Mouse (Mus musculus) kidney, postnatal 0 days (tissue): ENCODE data around the gene Dnajb5. TPM values are rescaled to one million over a fixed set of nuclear protein-coding genes. Genes with fewer than 3 reads are reported as not detected.
"Not testable (repeated sequence)": the region's sequence is repeated elsewhere in the genome, so short reads cannot be mapped to it uniquely, and the experiment has no call there.

Source experiments
- ATAC-seq: fragments of 200-750 bp; cut with Nextera tagmentation; replicated peaks from 2 replicates; pipeline ENCODE4 v1.8.0; 2017; ENCODE audit warnings: low read depth, moderate number of reproducible peaks, moderate TSS enrichment, moderate library complexity; ENCODE audit not compliant: low FRiP score
- DNase-seq: peaks from one replicate; pipeline ENCODE4 v3.0.0-alpha.2; 2016; ENCODE audit warnings: low spot score
- H3K27ac ChIP-seq: fragments of 300-500 bp; sonication (generic); 2 replicates; pipeline ENCODE4 v1.5.1; 2014; ENCODE audit warnings: mild to moderate bottlenecking
- H3K27me3 ChIP-seq: fragments of 300-500 bp; sonication (generic); 2 replicates; pipeline ENCODE4 v1.6.1; 2014; ENCODE audit warnings: low read length, mixed read lengths; ENCODE audit not compliant: insufficient read depth
- H3K36me3 ChIP-seq: fragments of 300-500 bp; sonication (generic); 2 replicates; pipeline ENCODE4 v1.6.1; 2014; ENCODE audit warnings: low read length, mixed read lengths; ENCODE audit not compliant: insufficient read depth
- H3K4me1 ChIP-seq: fragments of 300-500 bp; sonication (generic); replicated peaks from 2 replicates; pipeline ENCODE4 v1.6.1; 2014; ENCODE audit warnings: antibody characterized with exemption, low read length, mixed read lengths; ENCODE audit not compliant: insufficient read depth
- H3K4me2 ChIP-seq: fragments of 300-500 bp; sonication (generic); 2 replicates; pipeline ENCODE4 v1.6.1; 2014; ENCODE audit warnings: mild to moderate bottlenecking, low read length, moderate library complexity, mixed read lengths
- H3K4me3 ChIP-seq: fragments of 300-500 bp; sonication (generic); replicated peaks from 2 replicates; pipeline ENCODE4 v1.5.1; 2014; ENCODE audit warnings: low read depth, low read length
- H3K9ac ChIP-seq: fragments of 300-500 bp; sonication (generic); 2 replicates; pipeline ENCODE4 v1.6.1; 2014; ENCODE audit warnings: low read depth, low read length
- H3K9me3 ChIP-seq: fragments of 300-500 bp; sonication (generic); replicated peaks from 2 replicates; pipeline ENCODE4 v1.6.1; 2016; ENCODE audit warnings: low read length, inconsistent platforms, mixed read lengths
- CTCF ChIP-seq: IDR thresholded peaks from 2 replicates; pipeline ENCODE4 v1.5.1; 2016; ENCODE audit warnings: antibody characterized with exemption, low read depth, mild to moderate bottlenecking, moderate library complexity
- whole genome bisulfite sequencing: fragments of 180-500 bp; shearing (Covaris S2); extraction: QIAGEN DNeasy Blood & Tissue Kit; methylation state at CpG from one replicate; pipeline ENCODE4 v1.1.7; 2014; 5-methylcytosine and 5-hydroxymethylcytosine counted together
- polyA plus RNA-seq: library from polyadenylated mRNA; unstranded; fragments of >200 nt; fragmentation: Nextera tagmentation; extraction: Ambion mirVana; gene quantifications from 2 replicates; pipeline ENCODE4 v1.2.1, GENCODE M21; 2015

Dnajb5 gene
- polyA plus RNA-seq, 1 experiment from 2014 or later, result 4.6 TPM

DNA sequence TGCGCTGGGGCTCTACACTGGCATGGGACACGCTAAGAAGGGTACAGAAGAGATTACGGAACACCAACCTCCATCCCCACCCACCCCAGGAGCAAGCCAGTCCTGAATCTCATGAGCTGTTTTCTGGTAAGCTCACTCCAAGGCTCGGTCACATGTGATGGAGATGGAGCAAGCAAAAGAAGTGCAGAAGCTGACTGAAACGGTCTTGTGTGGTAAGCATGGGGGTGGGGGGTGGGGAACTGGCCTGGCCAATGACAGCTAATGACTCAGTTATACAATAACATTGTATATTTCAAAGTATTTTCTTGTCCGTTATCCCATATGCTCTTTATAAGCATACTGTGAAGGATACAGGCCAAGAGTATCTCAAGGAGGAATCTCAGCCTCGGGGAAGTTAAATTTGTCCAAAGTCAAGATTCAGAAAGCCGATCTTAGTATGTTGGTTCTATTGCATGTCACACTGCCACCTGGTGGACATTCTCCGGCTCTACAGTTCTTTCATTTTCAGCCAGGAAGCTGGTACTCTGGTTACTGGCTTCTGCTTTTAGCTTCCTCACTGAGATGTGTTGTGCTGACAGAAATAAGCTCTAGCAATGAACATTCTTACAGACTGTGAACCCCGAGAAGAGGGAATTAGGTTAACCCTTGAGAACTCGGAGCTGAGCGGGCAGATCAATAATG is 15.6 kb downstream of the Dnajb5 start:
- Histone ChIP-seq H3K9me3 (no peaks in the 10 kb centered on the region), H3K36me3 (no peaks in the 10 kb centered on the region), H3K27me3 (no peaks in the 10 kb centered on the region), H3K27ac (no peak overlapping the region), H3K4me3 (no peak overlapping the region), H3K4me2 (peak overlapping the region; percentile 37), H3K9ac (no peak overlapping the region), H3K4me1 (peaks cover 3% of the 10 kb centered on the region; the same call in 1 of the 2 replicates)
- peak; percentile 87 for DNase-seq
- peak; percentile 93 for TF ChIP-seq CTCF
- ATAC-seq, result no peak
- 16% methylated on average over 12 of the region's 12 CpGs for WGBS

DNA sequence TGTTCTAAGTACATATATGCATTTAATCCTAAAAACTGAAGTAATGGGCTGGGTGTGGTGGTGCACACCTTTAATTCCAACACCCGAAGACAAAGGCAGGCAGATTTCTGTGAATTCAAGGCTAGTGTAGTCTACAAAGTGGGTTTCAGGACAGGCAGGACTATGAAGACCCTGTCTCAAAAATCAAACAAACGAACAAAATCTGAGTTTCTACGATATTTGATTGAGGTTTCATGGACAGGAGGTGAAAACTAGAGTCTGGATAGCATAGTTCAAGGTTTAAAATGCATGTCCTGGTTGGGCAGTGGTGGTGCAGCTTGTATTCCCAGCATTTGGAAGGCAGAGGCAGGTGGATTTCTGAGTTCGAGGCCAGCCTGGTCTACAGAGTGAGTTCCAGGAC is 19.7 kb downstream of the Dnajb5 start, which contains the start of gene 1700022I11Rik:
1700022I11Rik (plus strand) TSS at position 301 of the 400 bp plus-strand sequence.
- Histone ChIP-seq H3K4me1 (peaks cover 3% of the 10 kb centered on the region; the same call in 1 of the 2 replicates), H3K4me2 (no peak within 1 kb of the TSS), H3K36me3 (no peaks in the 10 kb centered on the region), H3K4me3 (no peak within 1 kb of the TSS), H3K9ac (no peak within 1 kb of the TSS), H3K27ac (no peak within 1 kb of the TSS), H3K27me3 (no peaks in the 10 kb centered on the region), H3K9me3 (no peaks in the 10 kb centered on the region)
- ATAC-seq (no peak), DNase-seq (no peak)
- no peak for TF ChIP-seq CTCF
- WGBS, result 88% methylated on average over 4 of the region's 4 CpGs

DNA sequence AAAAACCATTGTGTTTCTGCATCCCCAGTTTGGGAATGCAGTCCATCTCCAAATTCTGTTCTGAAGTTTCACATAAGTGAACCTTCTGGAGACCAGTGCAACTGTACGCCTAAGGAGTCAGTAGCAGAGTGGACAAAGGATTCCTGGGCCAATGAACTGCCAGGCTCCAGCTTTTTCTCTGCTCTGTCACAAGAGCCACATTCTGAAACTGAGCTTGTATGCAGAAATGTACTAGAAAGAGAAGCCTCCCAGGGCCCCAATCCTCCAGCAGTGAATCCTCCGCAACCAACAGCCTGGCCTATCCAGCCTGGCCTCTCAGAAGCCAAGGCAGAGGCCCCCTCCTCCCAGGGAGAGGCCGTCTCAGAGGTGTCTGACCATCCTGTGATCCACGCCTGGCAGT is 23.3 kb downstream of the Dnajb5 start:
- no peak overlapping the region for H3K4me2 ChIP-seq
- H3K9me3 ChIP-seq, result no peaks in the 10 kb centered on the region
- WGBS, result 57% methylated on average over 4 of the region's 4 CpGs
- no peak for TF ChIP-seq CTCF
- no peaks in the 10 kb centered on the region for H3K27me3 ChIP-seq
- DNase-seq (no peak), ATAC-seq (no peak)
- H3K4me1 ChIP-seq, result no peaks in the 10 kb centered on the region
- no peak overlapping the region for H3K27ac ChIP-seq
- no peak overlapping the region for H3K4me3 ChIP-seq
- no peak overlapping the region for H3K9ac ChIP-seq
- H3K36me3 ChIP-seq, result no peaks in the 10 kb centered on the region

DNA sequence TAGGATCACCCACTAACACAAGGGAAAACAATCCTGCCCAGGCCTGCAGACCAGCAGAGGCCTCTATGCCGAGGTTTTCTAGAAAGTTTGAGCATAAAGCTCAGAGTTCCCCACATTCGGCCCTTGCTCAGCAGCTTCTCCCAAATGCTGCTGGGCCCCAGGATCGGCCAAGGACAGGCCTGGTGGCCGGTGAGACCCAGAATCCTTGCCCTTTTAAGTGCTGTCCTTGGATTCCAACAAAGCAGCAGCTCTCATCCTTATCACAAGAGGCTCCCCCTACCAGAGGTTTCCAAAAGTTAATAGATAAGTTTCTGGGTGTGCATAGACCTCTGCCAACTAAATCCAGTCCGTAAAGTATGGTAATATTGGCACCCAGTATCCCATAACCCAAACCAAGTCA is 24.3 kb downstream of the Dnajb5 start:
- no peak for ATAC-seq
- Histone ChIP-seq H3K27ac (no peak overlapping the region), H3K27me3 (no peaks in the 10 kb centered on the region), H3K9ac (no peak overlapping the region), H3K36me3 (0 out of 2 replicates have a peak, but pooled peaks cover 4% of the 10 kb centered on the region), H3K4me3 (no peak overlapping the region), H3K4me1 (no peaks in the 10 kb centered on the region), H3K9me3 (no peaks in the 10 kb centered on the region), H3K4me2 (no peak overlapping the region)
- WGBS, result 81% methylated on average over 5 of the region's 5 CpGs
- no peak for TF ChIP-seq CTCF
- no peak for DNase-seq

DNA sequence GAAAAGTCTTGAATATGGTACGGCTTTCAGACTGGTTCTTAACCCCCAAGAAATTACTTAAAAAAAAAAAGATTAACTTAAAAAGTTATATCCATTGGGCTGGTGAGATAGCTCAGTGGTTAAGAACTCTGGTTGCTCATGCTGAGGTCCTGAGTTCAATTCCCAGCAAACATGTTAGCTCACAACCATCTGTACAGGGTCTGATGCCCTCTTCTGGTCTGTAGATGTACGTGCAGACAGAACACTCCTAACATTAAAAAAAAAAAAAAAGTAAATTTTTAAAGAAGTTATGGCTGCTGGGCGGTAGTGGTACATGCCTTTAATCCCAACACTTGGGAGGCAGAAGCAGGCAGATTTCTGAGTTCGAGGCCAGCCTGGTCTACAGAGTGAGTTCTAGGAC is 28.4 kb downstream of the Dnajb5 start:
- no peak overlapping the region for H3K9ac ChIP-seq
- H3K4me2 ChIP-seq, result no peak overlapping the region
- 93% methylated on average over 4 of the region's 4 CpGs for WGBS
- no peak overlapping the region for H3K4me3 ChIP-seq
- peak; percentile 33; the same call in 1 of the 2 replicates for TF ChIP-seq CTCF
- no peaks in the 10 kb centered on the region for H3K4me1 ChIP-seq
- H3K27ac ChIP-seq, result no peak overlapping the region
- DNase-seq (no peak), ATAC-seq (no peak)
- H3K36me3 ChIP-seq, result peaks cover 21% of the 10 kb centered on the region; the same call in 1 of the 2 replicates
- H3K9me3 ChIP-seq, result no peaks in the 10 kb centered on the region
- H3K27me3 ChIP-seq, result no peaks in the 10 kb centered on the region

DNA sequence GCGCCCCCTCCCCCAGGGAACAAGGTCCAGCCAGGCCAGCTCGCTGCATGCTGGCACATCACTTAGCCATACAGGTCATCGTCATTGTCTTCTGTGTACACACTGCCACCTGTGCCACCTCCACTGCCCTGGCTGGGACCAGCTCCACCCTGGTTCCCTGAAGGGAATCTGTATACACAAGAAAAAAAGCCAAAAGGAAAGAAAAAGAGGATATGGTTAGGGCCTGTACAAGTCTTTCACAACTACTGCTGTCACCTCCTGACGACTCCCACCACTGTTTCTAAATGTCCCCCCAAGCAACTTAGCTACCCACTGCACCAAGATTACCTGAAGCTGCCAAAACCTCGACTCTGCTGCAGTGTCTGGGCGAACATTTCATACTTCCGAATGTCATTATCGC is 30.9 kb downstream of the Dnajb5 start:
- H3K9ac ChIP-seq, H3K4me1 ChIP-seq, H3K4me2 ChIP-seq, H3K27ac ChIP-seq, H3K9me3 ChIP-seq, H3K4me3 ChIP-seq, ATAC-seq, DNase-seq, H3K27me3 ChIP-seq: not testable (repeated sequence)
- H3K36me3 ChIP-seq, result peaks cover 40% of the 10 kb centered on the region
- WGBS, result 85% methylated on average over 7 of the region's 8 CpGs
